Mouse (Mus musculus): ENCODE data around the gene 4930548H24Rik. TPM values are rescaled to one million over a fixed set of nuclear protein-coding genes. Genes with fewer than 3 reads are reported as not detected.
"Not testable (repeated sequence)": the region's sequence is repeated elsewhere in the genome, so short reads cannot be mapped to it uniquely, and the experiment has no call there.

The 4930548H24Rik gene
- total RNA-seq, 2 experiments from 2014 or later = not detected

GRCm38 (mm10) chr5:31527707-31528106 is 42.2 kb downstream of the 4930548H24Rik start, which contains the start of gene Supt7l:
Supt7l (minus strand) TSS chr5:31527807.
- DNase-seq (ENCODE audit: low spot score in 2 of 2); intact Hi-C loops (cut with DNase I): not testable (repeated sequence)

- no peak for DNase-seq (ENCODE audit: low spot score in 2 of 2)
These were observed 43.0 kb downstream of the 4930548H24Rik start for GRCm38 (mm10) chr5:31528560-31528959.

GRCm38 (mm10) chr5:31535228-31535627 is 49.7 kb downstream of the 4930548H24Rik start:
- intact Hi-C loops (cut with DNase I) = no loop called here

More at GRCm38 (mm10) chr5:31528560-31528959, 43.0 kb downstream of the 4930548H24Rik start:
- intact Hi-C loops (cut with DNase I) = no loop called here

More at GRCm38 (mm10) chr5:31535228-31535627, 49.7 kb downstream of the 4930548H24Rik start:
- no peak for DNase-seq (ENCODE audit: low spot score in 2 of 2)

Other genes with a start within 250 kb of the 4930548H24Rik start
- gene Nrbp1, start 244.9 kb upstream of the 4930548H24Rik start, total RNA-seq (2021) = 10 to 100 TPM; 72.9 to 75.8 TPM
- gene Gm9970, start 244.5 kb upstream of the 4930548H24Rik start, total RNA-seq (2021) = not detected
- gene Krtcap3, start 234.0 kb upstream of the 4930548H24Rik start, total RNA-seq (2021) = 1 to 10 TPM; 1.6 to 2.0 TPM
- gene Ift172, start 194.6 kb upstream of the 4930548H24Rik start, total RNA-seq (2021) = 10 to 100 TPM; 82.8 to 93.9 TPM
- gene Fndc4, start 189.7 kb upstream of the 4930548H24Rik start, total RNA-seq (2021) = 100 to 1,000 TPM; 124 to 147 TPM
- under 1 TPM; 0.11 to 0.30 TPM for gene Gckr, start 188.3 kb upstream of the 4930548H24Rik start, total RNA-seq (2021)
- gene Zfp512, start 33.3 kb upstream of the 4930548H24Rik start, total RNA-seq (2021) = 10 to 100 TPM; 46.1 to 49.1 TPM
- gene Gpn1, start 9.0 kb downstream of the 4930548H24Rik start, total RNA-seq (2021) = 10 to 100 TPM; 31.9 to 32.6 TPM
- gene Slc4a1ap, start 41.3 kb downstream of the 4930548H24Rik start, total RNA-seq (2021) = 10 to 100 TPM; 47.1 to 50.7 TPM
- gene Supt7l, start 42.1 kb downstream of the 4930548H24Rik start, total RNA-seq (2021) = 10 to 100 TPM; 16.9 to 17.1 TPM
- gene Mrpl33, start 111.2 kb downstream of the 4930548H24Rik start, total RNA-seq (2021) = 100 to 1,000 TPM; 113 to 114 TPM
- 1 to 10 TPM; 2.5 to 4.0 TPM for gene Rbks, start 211.9 kb downstream of the 4930548H24Rik start, total RNA-seq (2021)
- 10 to 100 TPM; 41.3 to 44.5 TPM for gene Babam2, start 211.9 kb downstream of the 4930548H24Rik start, total RNA-seq (2021)

Data from left cerebral cortex, postnatal 14 days (tissue).